In genomic region chr12:112675245-112676035, GRCm38 (mm10) we compare ENCODE assay signal across 8 mouse cellular contexts. TPM values are rescaled to one million over a fixed set of nuclear protein-coding genes. Genes with fewer than 3 reads are reported as not detected.
DNase-seq lines count a peak whose midpoint lies in the region; ATAC-seq and TF ChIP-seq lines count a peak whose summit lies in the region.

No protein-coding gene starts in this region.

- H3K4me1 ChIP-seq in embryonic facial prominence, embryonic 12.5 days: peaks cover 45% of the 10 kb centered on the region
- H3K4me1 ChIP-seq in liver, adult 2 months (ENCODE audit: control insufficient read depth, insufficient read depth, low read length): peaks cover 31% of the 10 kb centered on the region
- peaks cover 55% of the 10 kb centered on the region for H3K4me1 ChIP-seq in stomach, embryonic 14.5 days (ENCODE audit: control insufficient read depth, insufficient read depth, low read length)

- H3K27ac ChIP-seq in embryonic facial prominence, embryonic 12.5 days: peak overlapping the region; percentile 95
- peak overlapping the region; percentile 15 for H3K27ac ChIP-seq in liver, adult 2 months (replicated peaks; ENCODE audit: insufficient read depth, low read depth, low read length)
- peak overlapping the region; percentile 98 for H3K27ac ChIP-seq in stomach, embryonic 14.5 days (ENCODE audit: low read length)

- no peaks in the 10 kb centered on the region for H3K9me3 ChIP-seq in embryonic facial prominence, embryonic 12.5 days
- no peaks in the 10 kb centered on the region for H3K9me3 ChIP-seq in stomach, embryonic 14.5 days (ENCODE audit: control insufficient read depth, low read depth, low read length)

- H3K36me3 ChIP-seq in embryonic facial prominence, embryonic 12.5 days: peaks cover 11% of the 10 kb centered on the region
- H3K36me3 ChIP-seq in liver, adult 2 months (ENCODE audit: control insufficient read depth, insufficient read depth, low read length): no peaks in the 10 kb centered on the region
- H3K36me3 ChIP-seq in stomach, embryonic 14.5 days (ENCODE audit: control insufficient read depth, insufficient read depth, low read length): peaks cover 11% of the 10 kb centered on the region; the same call in 1 of the 2 replicates

- peak overlapping the region; percentile 97 for H3K4me3 ChIP-seq in embryonic facial prominence, embryonic 12.5 days
- peak overlapping the region; percentile 12; the same call in 1 of the 2 replicates for H3K4me3 ChIP-seq in liver, adult 2 months (ENCODE audit: insufficient read depth, low read depth, low read length)
- H3K4me3 ChIP-seq in stomach, embryonic 14.5 days (ENCODE audit: low read depth, low read length): peak overlapping the region; percentile 98

- peaks cover 35% of the 10 kb centered on the region for H3K27me3 ChIP-seq in embryonic facial prominence, embryonic 12.5 days
- H3K27me3 ChIP-seq in liver, adult 2 months (ENCODE audit: control insufficient read depth, insufficient read depth, low read length): no peaks in the 10 kb centered on the region
- no peaks in the 10 kb centered on the region for H3K27me3 ChIP-seq in stomach, embryonic 14.5 days (ENCODE audit: control insufficient read depth, insufficient read depth, low read length)

- peak overlapping the region; percentile 100; the same call in 1 of the 2 replicates for H3K9ac ChIP-seq in embryonic facial prominence, embryonic 12.5 days
- 0 out of 2 replicates have a peak overlapping the region, but pooled peaks have one; percentile 7 for H3K9ac ChIP-seq in liver, adult 2 months (ENCODE audit: low read depth, low read length)
- H3K9ac ChIP-seq in stomach, embryonic 14.5 days (replicated peaks; ENCODE audit: low read depth, low read length): peak overlapping the region; percentile 28

- WGBS in embryonic facial prominence, embryonic 12.5 days: 14% methylated on average over 18 of the region's 18 CpGs
- WGBS in liver, adult 2 months: 16% methylated on average over 18 of the region's 18 CpGs
- 17% methylated on average over 18 of the region's 18 CpGs for WGBS in stomach, embryonic 14.5 days

- peak overlapping the region; percentile 83 for H3K4me2 ChIP-seq in embryonic facial prominence, embryonic 12.5 days (replicated peaks)
- peak overlapping the region; percentile 95 for H3K4me2 ChIP-seq in stomach, embryonic 14.5 days (replicated peaks; ENCODE audit: low read depth, low read length)

- no peak for TF ChIP-seq POLR2A in liver, adult 2 months (IDR thresholded peaks at IDR 0.05; ENCODE audit: extremely low read depth, insufficient read depth, low read length)

- peaks cover 30% of the 10 kb centered on the region; the same call in 1 of the 2 replicates for H3K79me2 ChIP-seq in liver, adult 2 months (ENCODE audit: control insufficient read depth, insufficient read depth, low read length)

- peak; percentile 77 for TF ChIP-seq CTCF in liver, adult 2 months (IDR thresholded peaks at IDR 0.05; ENCODE audit: low read depth, low read length)

- peak; percentile 23 for ATAC-seq in embryonic facial prominence, embryonic 12.5 days (ENCODE audit: insufficient number of reproducible peaks, insufficient read depth, low FRiP score, low TSS enrichment)
- ATAC-seq in monocyte, adult 5-6 weeks (replicated peaks; ENCODE audit: insufficient number of reproducible peaks, low FRiP score, low TSS enrichment, poor library complexity, severe bottlenecking): peak; percentile 59
- peak; percentile 19; the same call in 1 of the 2 replicates for ATAC-seq in stomach, embryonic 14.5 days (ENCODE audit: insufficient number of reproducible peaks, insufficient read depth, low FRiP score, low read depth)

- DNase-seq in A20 (ENCODE audit: low read depth, low spot score): peak; percentile 94
- DNase-seq in adrenal gland, postnatal 25 days: peak; percentile 86
- peak; percentile 84 for DNase-seq in heart, adult 8-10 months (ENCODE audit: low spot score)
- peak; percentile 72 to 87 for DNase-seq in kidney, adult 8-10 months
- DNase-seq in liver, adult 2 months (ENCODE audit: extremely low read depth, low read depth, low spot score): peak; percentile 71

RNA-seq across cellular contexts. Expression of gene Akt1, which starts 0.8 kb away (rescaled TPM):
- total RNA-seq in adrenal gland, postnatal 25 days (2021): 395 and 413 TPM in 2 replicates
- 98.8 and 153 TPM in 2 replicates for polyA plus RNA-seq in embryonic facial prominence, embryonic 12.5 days (2016; fragmentation: Nextera tagmentation; extraction: Ambion mirVana)
- total RNA-seq in heart, adult 8-10 months (2022): 100 to 1,000 TPM; 161 to 195 (median 179) TPM
- total RNA-seq in liver, adult 2 months (2014; rRNA removed): 30.5 and 31.8 TPM in 2 replicates
- 56.7 and 60.5 TPM in 2 replicates for polyA plus RNA-seq in liver, adult 2 months (2012; rRNA removed)
- total RNA-seq in monocyte, adult 5-6 weeks (2017): 151 to 190 TPM (median 176 TPM) in 3 replicates
- polyA plus RNA-seq in stomach, embryonic 14.5 days (2014; fragmentation: Nextera tagmentation; extraction: Ambion mirVana): 55.6 and 64.6 TPM in 2 replicates

RNA-seq across cellular contexts. Expression of gene Zbtb42, which starts 3.2 kb away (rescaled TPM):
- total RNA-seq in adrenal gland, postnatal 25 days (2021): 7.9 and 12.8 TPM in 2 replicates
- 2.1 and 2.5 TPM in 2 replicates for polyA plus RNA-seq in embryonic facial prominence, embryonic 12.5 days (2016; fragmentation: Nextera tagmentation; extraction: Ambion mirVana)
- 1 to 10 TPM; 4.0 to 5.5 (median 4.9) TPM for total RNA-seq in heart, adult 8-10 months (2022)
- total RNA-seq in liver, adult 2 months (2014; rRNA removed): 0.83 and 1.9 TPM in 2 replicates
- 7.9 and 10.1 TPM in 2 replicates for polyA plus RNA-seq in liver, adult 2 months (2012; rRNA removed)
- 4.3 to 8.3 TPM (median 5.6 TPM) in 3 replicates for total RNA-seq in monocyte, adult 5-6 weeks (2017)
- polyA plus RNA-seq in stomach, embryonic 14.5 days (2014; fragmentation: Nextera tagmentation; extraction: Ambion mirVana): 10.9 and 14.2 TPM in 2 replicates

RNA-seq across cellular contexts. Expression of gene Siva1, which starts 31.0 kb away (rescaled TPM):
- 34.8 and 46.0 TPM in 2 replicates for total RNA-seq in adrenal gland, postnatal 25 days (2021)
- polyA plus RNA-seq in embryonic facial prominence, embryonic 12.5 days (2016; fragmentation: Nextera tagmentation; extraction: Ambion mirVana): 205 and 218 TPM in 2 replicates
- 10 to 100 TPM; 28.3 to 35.2 (median 30.0) TPM for total RNA-seq in heart, adult 8-10 months (2022)
- total RNA-seq in liver, adult 2 months (2014; rRNA removed): 11.5 and 15.4 TPM in 2 replicates
- 12.8 and 14.9 TPM in 2 replicates for polyA plus RNA-seq in liver, adult 2 months (2012; rRNA removed)
- 73.4 to 154 TPM (median 84.8 TPM) in 3 replicates for total RNA-seq in monocyte, adult 5-6 weeks (2017)
- polyA plus RNA-seq in stomach, embryonic 14.5 days (2014; fragmentation: Nextera tagmentation; extraction: Ambion mirVana): 250 and 274 TPM in 2 replicates

RNA-seq across cellular contexts. Expression of gene Cep170b, which starts 44.8 kb away (rescaled TPM):
- 42.4 and 58.1 TPM in 2 replicates for total RNA-seq in adrenal gland, postnatal 25 days (2021)
- 17.0 and 19.2 TPM in 2 replicates for polyA plus RNA-seq in embryonic facial prominence, embryonic 12.5 days (2016; fragmentation: Nextera tagmentation; extraction: Ambion mirVana)
- 10 to 100 TPM; 12.3 to 14.7 (median 13.4) TPM for total RNA-seq in heart, adult 8-10 months (2022)
- total RNA-seq in liver, adult 2 months (2014; rRNA removed): 7.9 and 9.5 TPM in 2 replicates
- 26.2 and 29.7 TPM in 2 replicates for polyA plus RNA-seq in liver, adult 2 months (2012; rRNA removed)
- total RNA-seq in monocyte, adult 5-6 weeks (2017): 0.29 to 0.43 TPM in 2 of 3 replicates, not detected in the other
- 15.8 and 16.2 TPM in 2 replicates for polyA plus RNA-seq in stomach, embryonic 14.5 days (2014; fragmentation: Nextera tagmentation; extraction: Ambion mirVana)

RNA-seq across cellular contexts. Expression of gene Adssl1, which starts 55.6 kb away (rescaled TPM):
- total RNA-seq in adrenal gland, postnatal 25 days (2021): 17.8 and 21.0 TPM in 2 replicates
- 5.0 and 6.6 TPM in 2 replicates for polyA plus RNA-seq in embryonic facial prominence, embryonic 12.5 days (2016; fragmentation: Nextera tagmentation; extraction: Ambion mirVana)
- total RNA-seq in heart, adult 8-10 months (2022): 100 to 1,000 TPM; 184 to 207 (median 193) TPM
- total RNA-seq in liver, adult 2 months (2014; rRNA removed): 20.5 and 21.7 TPM in 2 replicates
- 26.1 and 26.7 TPM in 2 replicates for polyA plus RNA-seq in liver, adult 2 months (2012; rRNA removed)
- 81.5 to 125 TPM (median 102 TPM) in 3 replicates for total RNA-seq in monocyte, adult 5-6 weeks (2017)
- 2.8 and 3.1 TPM in 2 replicates for polyA plus RNA-seq in stomach, embryonic 14.5 days (2014; fragmentation: Nextera tagmentation; extraction: Ambion mirVana)

Comparison
In these comparisons a context has a peak if more than half of its experiments do, and no peak if none do; other contexts are left out.
1. Peak in every context shown above with its lines: DNase-seq, ATAC-seq, H3K4me3 ChIP-seq and H3K27ac ChIP-seq.
2. H3K27ac ChIP-seq: peak in every context shown above with its lines; median percentile 98 in stomach, embryonic 14.5 days; 95 in embryonic facial prominence, embryonic 12.5 days; 15 in liver, adult 2 months.
3. H3K4me3 ChIP-seq: peak in every context shown above with its lines; median percentile 98 in stomach, embryonic 14.5 days; 97 in embryonic facial prominence, embryonic 12.5 days; 12 in liver, adult 2 months.
4. H3K9ac ChIP-seq: peak in every context shown above with its lines; median percentile 100 in embryonic facial prominence, embryonic 12.5 days; 28 in stomach, embryonic 14.5 days; 7 in liver, adult 2 months.